Mouse (Mus musculus) megakaryocyte, embryonic 14.5 days (primary cell): Measurements from ENCODE around the gene Mrpl55.

ENCODE experiments used
- FLI1 ChIP-seq: IDR thresholded peaks from 2 replicates; pipeline ENCODE4 v1.6.1; 2012; ENCODE audit warnings: low read length, inconsistent platforms, mixed read lengths
- GATA1 ChIP-seq: IDR thresholded peaks from 3 replicates; pipeline ENCODE4 v1.6.1; 2012; ENCODE audit warnings: mixed read lengths, low read length, inconsistent platforms, borderline replicate concordance

- TF ChIP-seq FLI1: no peak
- TF ChIP-seq GATA1: no peak
Observed at GRCm38 (mm10) chr11:59192059-59192386, 10.3 kb upstream of the Mrpl55 start, which contains the start of gene Guk1.
